Comparison of ENCODE assay signal across 9 mouse cellular contexts in genomic region chr6:140299653-140300052, GRCm38 (mm10).
A peak's percentile ranks its signal among the peaks of the same experiment; 100 is the strongest.
DNase-seq lines count a peak whose midpoint lies in the region; ATAC-seq and TF ChIP-seq lines count a peak whose summit lies in the region.
"Had no signal": no experiment of that assay in that cellular context is flagged by ENCODE, and none has a peak within 500 bp of the region (broad histone marks: within the 10 kb centered on the region; RNA-seq: fewer than 3 reads in every experiment).

No protein-coding gene starts in this region.

- no peak overlapping the region for H3K4me3 ChIP-seq in hindbrain, embryonic 13.5 days
- H3K4me3 ChIP-seq in hindbrain, embryonic 16.5 days (ENCODE audit: low read length): no peak overlapping the region
- no peak overlapping the region for H3K4me3 ChIP-seq in lung, embryonic 15.5 days
- H3K4me3 ChIP-seq in lung, postnatal 0 days (ENCODE audit: low read depth, low read length): no peak overlapping the region

- H3K27ac ChIP-seq in hindbrain, embryonic 13.5 days: no peak overlapping the region
- H3K27ac ChIP-seq in hindbrain, embryonic 16.5 days (ENCODE audit: low read depth, low read length): no peak overlapping the region
- H3K27ac ChIP-seq in lung, embryonic 15.5 days: peak overlapping the region; percentile 80
- no peak overlapping the region for H3K27ac ChIP-seq in lung, postnatal 0 days (ENCODE audit: low read length)

- WGBS in hindbrain, embryonic 13.5 days: 43% methylated on average over 7 of the region's 7 CpGs
- 42% methylated on average over 7 of the region's 7 CpGs for WGBS in hindbrain, embryonic 16.5 days
- WGBS in lung, embryonic 15.5 days: 43% methylated on average over 7 of the region's 7 CpGs
- WGBS in lung, postnatal 0 days: 55% methylated on average over 7 of the region's 7 CpGs

- ATAC-seq in hindbrain, embryonic 13.5 days (ENCODE audit: low FRiP score): 0 out of 2 replicates have a peak, but pooled peaks have one; percentile 25
- ATAC-seq in hindbrain, embryonic 16.5 days: no peak
- ATAC-seq in lung, embryonic 15.5 days (ENCODE audit: borderline replicate concordance, extremely low read depth, low FRiP score, low TSS enrichment): peak; percentile 91
- peak; percentile 68; the same call in 1 of the 2 replicates for ATAC-seq in lung, postnatal 0 days
- ATAC-seq in activated CD4-positive, CD25-positive, alpha-beta regulatory T cell, adult 4 months: no peak

- no peak overlapping the region for H3K4me2 ChIP-seq in hindbrain, embryonic 13.5 days
- H3K4me2 ChIP-seq in hindbrain, embryonic 16.5 days (ENCODE audit: low read length): no peak overlapping the region
- no peak overlapping the region for H3K4me2 ChIP-seq in lung, embryonic 15.5 days
- no peak overlapping the region for H3K4me2 ChIP-seq in lung, postnatal 0 days (replicated peaks; ENCODE audit: low read depth, low read length)

- H3K36me3 ChIP-seq in hindbrain, embryonic 13.5 days: no peaks in the 10 kb centered on the region
- H3K36me3 ChIP-seq in hindbrain, embryonic 16.5 days (ENCODE audit: control insufficient read depth, insufficient read depth, low read length): no peaks in the 10 kb centered on the region
- no peaks in the 10 kb centered on the region for H3K36me3 ChIP-seq in lung, embryonic 15.5 days
- no peaks in the 10 kb centered on the region for H3K36me3 ChIP-seq in lung, postnatal 0 days (ENCODE audit: insufficient read depth, low read length)

- TF ChIP-seq CTCF in lung, postnatal 0 days (IDR thresholded peaks at IDR 0.05): no peak

- H3K4me1 ChIP-seq in hindbrain, embryonic 13.5 days (replicated peaks): peaks cover 28% of the 10 kb centered on the region
- peaks cover 3% of the 10 kb centered on the region; the same call in 1 of the 2 replicates for H3K4me1 ChIP-seq in hindbrain, embryonic 16.5 days (ENCODE audit: control insufficient read depth, insufficient read depth, low read depth, low read length)
- H3K4me1 ChIP-seq in lung, embryonic 15.5 days: peaks cover 16% of the 10 kb centered on the region
- H3K4me1 ChIP-seq in lung, postnatal 0 days (ENCODE audit: insufficient read depth, low read depth, low read length): no peaks in the 10 kb centered on the region

- no peak for DNase-seq in lung, adult 18-20 months
- DNase-seq in lung, postnatal 0 days (ENCODE audit: low spot score): peak; percentile 52
- DNase-seq in retina, postnatal 1 day: peak; percentile 44
- DNase-seq: cerebellum, adult 8-10 months; right cerebral cortex, postnatal 25 days had no signal

- no peak overlapping the region for H3K9ac ChIP-seq in hindbrain, embryonic 13.5 days
- no peak overlapping the region for H3K9ac ChIP-seq in hindbrain, embryonic 16.5 days (ENCODE audit: low read depth, low read length)
- H3K9ac ChIP-seq in lung, embryonic 15.5 days: no peak overlapping the region
- no peak overlapping the region for H3K9ac ChIP-seq in lung, postnatal 0 days (replicated peaks; ENCODE audit: low read depth)

- no peaks in the 10 kb centered on the region for H3K9me3 ChIP-seq in hindbrain, embryonic 13.5 days
- no peaks in the 10 kb centered on the region for H3K9me3 ChIP-seq in hindbrain, embryonic 16.5 days (ENCODE audit: control insufficient read depth, low read length)
- H3K9me3 ChIP-seq in lung, embryonic 15.5 days: no peaks in the 10 kb centered on the region
- H3K9me3 ChIP-seq in lung, postnatal 0 days (ENCODE audit: low read length): no peaks in the 10 kb centered on the region

- no peaks in the 10 kb centered on the region for H3K27me3 ChIP-seq in hindbrain, embryonic 13.5 days
- no peaks in the 10 kb centered on the region for H3K27me3 ChIP-seq in hindbrain, embryonic 16.5 days (replicated peaks; ENCODE audit: control insufficient read depth, insufficient read depth, low read length)
- no peaks in the 10 kb centered on the region for H3K27me3 ChIP-seq in lung, embryonic 15.5 days
- H3K27me3 ChIP-seq in lung, postnatal 0 days (replicated peaks; ENCODE audit: insufficient read depth, low read length): no peaks in the 10 kb centered on the region

- no peak for TF ChIP-seq EP300 in lung, postnatal 0 days (IDR thresholded peaks at IDR 0.05)

Comparison
In these comparisons a context has a peak if more than half of its experiments do, and no peak if none do; other contexts are left out.
1. ATAC-seq: peak in hindbrain, embryonic 13.5 days (single experiment), lung, embryonic 15.5 days (single experiment) and lung, postnatal 0 days (single experiment); none in hindbrain, embryonic 16.5 days (single experiment) and activated CD4-positive, CD25-positive, alpha-beta regulatory T cell, adult 4 months (single experiment).
2. DNase-seq: peak in lung, postnatal 0 days (single experiment) and retina, postnatal 1 day (single experiment); none in lung, adult 18-20 months (0 of 2).